Mouse (Mus musculus) E14TG2a.4 (cell line): ENCODE measurements around the gene Zfhx3.

ENCODE experiments used
- H3K27me3 ChIP-seq: 2 replicates; pipeline ENCODE4 v1.6.1; 2014; ENCODE audit warnings: low read length, control low read depth; ENCODE audit not compliant: insufficient read depth
- H3K36me3 ChIP-seq: 2 replicates; pipeline ENCODE4 v1.6.1; 2014; ENCODE audit warnings: low read length, control low read depth; ENCODE audit not compliant: insufficient read depth
- H3K4me1 ChIP-seq: replicated peaks from 2 replicates; pipeline ENCODE4 v1.6.1; 2014; ENCODE audit warnings: low read depth, low read length, control low read depth
- H3K4me3 ChIP-seq: replicated peaks from 2 replicates; pipeline ENCODE4 v1.5.1; 2014; ENCODE audit warnings: mild to moderate bottlenecking, low read length
- H3K9me3 ChIP-seq: 2 replicates; pipeline ENCODE4 v1.6.1; 2014; ENCODE audit warnings: low read length, control low read depth
- CTCF ChIP-seq: conservative IDR thresholded peaks from 2 replicates; pipeline ENCODE4 v1.5.1; 2014; ENCODE audit warnings: low read length
- NANOG ChIP-seq: IDR thresholded peaks from 2 replicates; pipeline ENCODE4 v1.6.1; 2014; ENCODE audit warnings: borderline replicate concordance, low read length, mixed read lengths
- POU5F1 ChIP-seq: IDR thresholded peaks from 2 replicates; pipeline ENCODE4 v1.6.1; 2014; ENCODE audit warnings: low read length, borderline replicate concordance

The Zfhx3 gene

DNA sequence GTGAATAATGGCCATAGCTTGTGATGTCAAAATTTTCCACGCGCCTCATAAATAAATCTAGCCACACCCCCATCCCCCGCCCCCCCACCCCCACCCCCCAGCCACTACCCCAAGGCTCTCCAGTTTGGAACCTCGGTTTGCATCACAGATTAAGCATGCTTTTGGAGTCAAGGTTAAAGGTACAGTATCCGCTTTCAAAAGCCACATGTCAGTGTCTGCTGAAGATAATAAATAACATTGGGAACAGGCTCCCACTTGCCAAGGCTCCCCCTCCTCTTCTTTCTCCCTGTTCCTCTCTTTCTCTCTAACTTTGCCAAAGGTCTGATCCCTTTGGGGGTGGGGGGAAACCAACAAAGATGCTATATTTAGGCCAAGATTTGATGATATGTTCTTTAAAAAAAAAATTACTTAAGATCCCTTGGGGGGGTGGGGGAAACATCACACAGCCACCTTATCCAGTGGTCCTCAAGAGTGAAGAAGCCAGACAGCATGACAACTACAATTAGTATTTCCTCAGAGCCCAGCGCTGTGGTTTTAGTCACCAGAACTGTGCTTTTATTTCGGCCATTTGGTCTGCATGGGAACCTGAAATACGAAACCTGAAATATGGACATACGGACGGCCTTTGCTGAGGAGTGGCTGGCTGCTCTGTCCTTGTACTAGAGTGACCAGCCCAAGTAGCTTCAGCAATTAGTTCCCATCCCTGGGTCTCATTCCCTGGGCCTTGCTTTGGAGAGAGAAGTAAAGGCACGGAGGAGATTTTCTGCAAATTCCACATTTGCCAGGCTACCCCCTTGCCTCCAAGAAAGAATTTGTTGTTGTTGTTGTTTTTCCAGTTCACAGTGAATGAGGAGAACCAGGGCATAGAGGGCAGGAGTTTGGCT is 84.4 kb downstream of the Zfhx3 start:
- peaks cover 6% of the 10 kb centered on the region; the same call in 1 of the 2 replicates for H3K27me3 ChIP-seq
- H3K4me1 ChIP-seq: 0 out of 2 replicates have a peak, but pooled peaks cover 8% of the 10 kb centered on the region
- no peak for TF ChIP-seq POU5F1
- TF ChIP-seq CTCF: no peak
- no peak for TF ChIP-seq NANOG
- no peak overlapping the region for H3K4me3 ChIP-seq
- H3K9me3 ChIP-seq: peaks cover 9% of the 10 kb centered on the region
- H3K36me3 ChIP-seq: no peaks in the 10 kb centered on the region

DNA sequence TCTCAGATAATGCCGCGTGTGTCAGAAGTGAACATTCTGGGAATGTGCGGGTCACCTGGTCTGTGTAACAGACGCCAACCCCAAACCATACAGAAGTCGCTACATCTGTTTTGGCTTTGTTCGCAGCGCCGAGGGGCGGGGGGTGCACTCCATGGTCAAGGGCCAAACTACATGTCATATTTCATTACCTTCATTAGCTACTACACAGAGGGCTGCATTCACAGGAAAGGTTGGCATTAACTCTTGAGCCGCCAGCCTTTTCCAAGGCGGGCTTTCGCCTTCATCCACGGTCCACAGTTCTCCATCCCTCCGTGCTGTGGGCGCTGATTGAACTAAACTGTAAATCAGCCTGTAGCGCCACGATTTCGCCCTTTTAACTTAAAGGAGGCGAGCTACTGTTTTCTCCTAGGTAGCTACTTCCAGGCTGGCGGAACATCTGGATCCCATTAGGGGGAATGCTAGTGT is 85.1 kb downstream of the Zfhx3 start:
- TF ChIP-seq CTCF: no peak
- TF ChIP-seq NANOG: no peak
- TF ChIP-seq POU5F1: no peak
- peak overlapping the region; percentile 66 for H3K4me3 ChIP-seq
- H3K27me3 ChIP-seq: peaks cover 6% of the 10 kb centered on the region; the same call in 1 of the 2 replicates
- no peaks in the 10 kb centered on the region for H3K36me3 ChIP-seq
- H3K9me3 ChIP-seq: peaks cover 17% of the 10 kb centered on the region
- H3K4me1 ChIP-seq: 0 out of 2 replicates have a peak, but pooled peaks cover 8% of the 10 kb centered on the region

DNA sequence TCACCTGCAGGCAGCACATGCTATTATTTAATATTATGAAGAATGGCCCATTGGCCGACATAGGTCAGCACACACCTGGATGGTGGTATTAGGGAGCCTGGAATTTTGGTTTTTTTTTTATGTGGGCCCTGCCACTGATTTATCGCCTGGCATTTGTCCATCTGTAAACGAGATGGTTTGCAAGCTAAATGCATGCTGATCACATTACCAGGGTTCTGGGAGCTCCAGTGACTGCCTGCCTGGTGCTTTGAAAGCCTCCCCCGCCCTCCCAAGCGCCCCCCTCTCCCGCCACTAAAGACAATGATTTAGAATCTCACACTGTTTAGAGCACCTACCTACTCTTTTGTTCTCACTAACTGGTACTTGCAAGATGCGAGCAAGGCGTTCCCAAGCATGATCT is 86.0 kb downstream of the Zfhx3 start:
- TF ChIP-seq POU5F1 (no peak), NANOG (no peak), CTCF (no peak)
- no peak overlapping the region for H3K4me3 ChIP-seq
- H3K27me3 ChIP-seq: peaks cover 6% of the 10 kb centered on the region; the same call in 1 of the 2 replicates
- H3K4me1 ChIP-seq: 0 out of 2 replicates have a peak, but pooled peaks cover 8% of the 10 kb centered on the region
- peaks cover 25% of the 10 kb centered on the region for H3K9me3 ChIP-seq
- H3K36me3 ChIP-seq: no peaks in the 10 kb centered on the region

DNA sequence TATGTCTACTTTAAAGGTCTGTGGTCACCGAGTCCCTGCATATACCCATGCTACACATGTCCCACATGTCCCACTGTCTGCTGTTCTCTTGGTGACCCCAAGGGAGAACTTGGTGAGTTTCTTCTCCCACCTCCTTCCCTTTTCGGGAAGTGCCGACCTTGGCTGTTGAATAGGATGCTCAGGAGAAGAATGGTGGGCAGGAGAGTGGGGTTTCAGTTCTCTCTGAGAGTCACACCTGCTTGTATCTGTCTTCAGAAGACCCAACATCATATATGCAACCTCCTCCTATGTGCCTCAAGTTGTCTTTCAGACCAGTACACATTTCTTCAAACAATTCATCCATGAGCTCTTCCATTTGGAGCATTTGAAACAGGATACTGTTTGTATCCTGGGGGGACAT is 88.7 kb downstream of the Zfhx3 start:
- peaks cover 26% of the 10 kb centered on the region for H3K9me3 ChIP-seq
- 0 out of 2 replicates have a peak, but pooled peaks cover 8% of the 10 kb centered on the region for H3K4me1 ChIP-seq
- H3K36me3 ChIP-seq: no peaks in the 10 kb centered on the region
- no peak for TF ChIP-seq POU5F1
- TF ChIP-seq CTCF: no peak
- no peak for TF ChIP-seq NANOG
- peaks cover 6% of the 10 kb centered on the region; the same call in 1 of the 2 replicates for H3K27me3 ChIP-seq
- H3K4me3 ChIP-seq: no peak overlapping the region

DNA sequence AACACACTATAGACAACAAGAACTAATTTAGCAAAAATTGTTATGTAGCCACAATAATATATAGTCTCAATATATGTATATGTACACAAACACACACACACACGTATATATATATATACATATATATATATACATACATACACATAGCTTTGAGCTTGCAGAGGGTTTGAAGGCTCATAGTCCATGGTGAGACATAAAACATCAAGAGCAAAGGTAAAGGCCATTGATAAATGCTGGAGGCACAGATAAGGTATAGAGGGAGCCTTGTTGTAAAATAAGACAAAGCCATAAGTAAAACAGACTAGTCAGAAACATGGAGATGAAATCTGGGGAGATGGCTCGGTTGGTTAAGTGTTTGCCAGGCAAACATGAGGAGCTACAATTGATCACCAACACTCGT is 91.6 kb downstream of the Zfhx3 start:
- no peaks in the 10 kb centered on the region for H3K36me3 ChIP-seq
- H3K4me1 ChIP-seq: peaks cover under 1% of the 10 kb centered on the region; the same call in 1 of the 2 replicates
- H3K27me3 ChIP-seq: no peaks in the 10 kb centered on the region
- no peak overlapping the region for H3K4me3 ChIP-seq
- H3K9me3 ChIP-seq: peaks cover 33% of the 10 kb centered on the region
- TF ChIP-seq CTCF (no peak), POU5F1 (no peak), NANOG (no peak)

DNA sequence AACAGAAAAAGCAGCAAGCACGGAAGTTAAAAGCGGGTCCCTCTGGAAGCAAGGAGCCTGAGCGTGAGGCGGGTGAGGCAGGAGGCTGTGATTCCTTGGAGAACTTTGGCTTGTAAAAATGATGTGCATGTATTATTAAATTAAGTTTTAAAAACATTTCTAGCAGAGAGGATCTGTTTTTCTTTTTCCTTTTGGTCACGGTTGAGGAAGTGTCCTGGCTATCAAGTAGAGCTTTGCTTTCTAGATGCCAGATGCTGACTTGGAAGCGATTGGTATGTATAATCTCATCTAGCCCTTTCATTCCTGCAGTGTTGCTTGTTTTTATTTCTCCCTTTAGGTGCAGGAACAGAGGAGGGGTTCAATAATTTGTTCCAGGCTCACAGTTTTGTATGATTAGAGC is 92.3 kb downstream of the Zfhx3 start:
- TF ChIP-seq NANOG (no peak), POU5F1 (no peak), CTCF (no peak)
- no peak overlapping the region for H3K4me3 ChIP-seq
- peaks cover 33% of the 10 kb centered on the region for H3K9me3 ChIP-seq
- H3K36me3 ChIP-seq: no peaks in the 10 kb centered on the region
- no peaks in the 10 kb centered on the region for H3K27me3 ChIP-seq
- peaks cover 4% of the 10 kb centered on the region; the same call in 1 of the 2 replicates for H3K4me1 ChIP-seq

DNA sequence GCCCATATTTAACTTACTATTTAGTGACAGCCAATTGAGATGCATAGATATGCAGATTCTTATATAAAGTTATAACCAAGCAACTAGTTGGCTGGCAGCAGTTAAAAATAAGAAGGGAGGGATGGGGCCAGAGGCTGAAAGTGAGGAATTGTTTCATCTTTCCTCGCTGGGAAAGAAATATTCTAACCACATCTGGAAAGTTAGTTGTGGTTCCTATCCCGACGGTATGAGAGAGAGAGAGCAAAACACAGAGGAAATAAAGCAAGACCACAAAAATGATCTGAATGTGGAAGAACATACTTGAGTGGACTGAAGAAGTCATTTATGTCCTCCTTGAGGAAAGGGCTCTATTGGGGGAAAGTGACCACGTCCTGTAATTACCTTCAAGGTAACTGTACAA is 101.2 kb downstream of the Zfhx3 start:
- no peaks in the 10 kb centered on the region for H3K9me3 ChIP-seq
- H3K4me1 ChIP-seq: peaks cover 4% of the 10 kb centered on the region; the same call in 1 of the 2 replicates
- peaks cover 12% of the 10 kb centered on the region; the same call in 1 of the 2 replicates for H3K27me3 ChIP-seq
- H3K4me3 ChIP-seq: no peak overlapping the region
- no peaks in the 10 kb centered on the region for H3K36me3 ChIP-seq
- TF ChIP-seq NANOG (no peak), POU5F1 (no peak)

DNA sequence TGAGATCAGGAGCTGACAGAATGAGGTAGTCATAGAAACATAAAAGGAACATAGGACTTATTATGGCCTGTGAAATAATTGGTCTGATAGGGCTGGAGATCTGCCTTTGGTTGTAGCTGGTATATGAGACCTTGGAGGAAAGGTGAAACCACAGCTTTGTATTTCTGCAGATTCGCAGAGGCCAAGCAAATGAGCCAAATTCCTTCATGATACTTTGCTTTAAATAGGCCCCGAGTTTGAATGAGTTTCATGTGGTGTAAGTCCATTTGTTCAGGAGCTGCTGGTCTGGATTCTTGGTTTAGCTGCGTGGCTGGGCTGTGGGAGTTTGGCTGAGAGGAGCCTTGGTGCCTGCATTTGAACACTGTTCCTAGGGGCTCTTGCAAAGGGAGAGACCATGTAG is 101.7 kb downstream of the Zfhx3 start:
- H3K9me3 ChIP-seq: no peaks in the 10 kb centered on the region
- H3K4me1 ChIP-seq: peaks cover 2% of the 10 kb centered on the region; the same call in 1 of the 2 replicates
- H3K36me3 ChIP-seq: no peaks in the 10 kb centered on the region
- H3K27me3 ChIP-seq: peaks cover 12% of the 10 kb centered on the region; the same call in 1 of the 2 replicates
- no peak overlapping the region for H3K4me3 ChIP-seq
- TF ChIP-seq POU5F1 (no peak), NANOG (no peak), CTCF (no peak)

DNA sequence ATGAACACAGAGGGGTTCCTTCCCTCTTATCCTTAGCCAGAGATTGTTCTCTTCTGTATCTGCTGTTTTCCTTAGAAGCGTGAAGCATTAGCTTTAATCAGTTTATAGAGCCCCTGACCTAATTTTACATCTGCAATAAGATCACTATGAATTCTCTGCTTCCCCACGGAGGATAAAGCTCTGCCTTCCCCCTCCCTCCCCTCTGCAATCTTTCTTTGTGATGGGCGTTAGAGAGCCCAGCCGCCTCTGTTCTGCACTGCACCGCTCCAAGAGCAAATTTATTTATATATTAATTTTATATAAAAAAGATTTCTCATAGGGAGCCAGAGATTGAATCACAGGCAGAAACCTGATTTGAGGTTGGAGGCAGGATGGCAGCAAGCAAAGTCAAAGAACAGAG is 113.8 kb downstream of the Zfhx3 start:
- Histone ChIP-seq H3K9me3 (peaks cover 4% of the 10 kb centered on the region), H3K4me3 (no peak overlapping the region), H3K27me3 (no peaks in the 10 kb centered on the region), H3K4me1 (no peaks in the 10 kb centered on the region), H3K36me3 (no peaks in the 10 kb centered on the region)
- no peak for TF ChIP-seq NANOG
